Mouse (Mus musculus) olfactory bulb, adult 2 months (tissue): ENCODE results near the gene Irf2bpl.

Experiments
- CTCF ChIP-seq: fragments of 200-500 bp; IDR thresholded peaks from 2 replicates; pipeline ENCODE4 v1.5.1; 2012; ENCODE audit warnings: low read depth, mild to moderate bottlenecking, low read length, moderate library complexity; ENCODE audit not compliant: insufficient read depth
- POLR2A ChIP-seq: fragments of 200-500 bp; IDR thresholded peaks from 2 replicates; pipeline ENCODE4 v1.6.1; 2012; ENCODE audit warnings: mild to moderate bottlenecking, low read depth, low read length, moderate library complexity; ENCODE audit not compliant: insufficient read depth

- TF ChIP-seq POLR2A (no peak), CTCF (no peak)
Measured at GRCm38 (mm10) chr12:86898448-86898847, 13.8 kb upstream of the Irf2bpl start.
